Mouse (Mus musculus): ENCODE results near the gene Ifitm1. TPM values are rescaled to one million over a fixed set of nuclear protein-coding genes. Genes with fewer than 3 reads are reported as not detected.

Gene Ifitm1
- total and polyA plus RNA-seq, 3 experiments, result 0.23 TPM; not detected in 2

- Histone ChIP-seq H3K79me2 (ENCODE audit: control insufficient read depth, insufficient read depth, low read length, poor library complexity) (peaks cover 6% of the 10 kb centered on the region), H3K27ac (ENCODE audit: control insufficient read depth, low read depth, low read length) (no peak overlapping the region), H3K9me3 (replicated peaks; ENCODE audit: insufficient read depth, low read length) (no peaks in the 10 kb centered on the region), H3K27me3 (ENCODE audit: control insufficient read depth in 1 of 2, insufficient read depth in 2 of 2, low read length in 2 of 2) (peaks cover 3 to 6% of the 10 kb centered on the region in 2 experiments), H3K9ac (ENCODE audit: control insufficient read depth, low read depth, low read length, poor library complexity, severe bottlenecking) (no peak overlapping the region), H3K4me1 (ENCODE audit: control insufficient read depth in 1 of 2, insufficient read depth in 2 of 2, low read length in 2 of 2) (peaks cover 0 to 7% of the 10 kb centered on the region in 2 experiments; a peak in 1 of 4 replicates), H3K36me3 (ENCODE audit: control insufficient read depth in 1 of 2, insufficient read depth in 2 of 2, low read length in 2 of 2) (no peaks in the 10 kb centered on the region), H3K4me3 (ENCODE audit: control insufficient read depth in 1 of 2, insufficient read depth in 1 of 2, low read depth in 2 of 2, low read length in 2 of 2) (no peak overlapping the region)
- TF ChIP-seq USF1 (IDR thresholded peaks at IDR 0.05; ENCODE audit: low read depth, low read length) (no peak), ZNF384 (IDR thresholded peaks at IDR 0.05; ENCODE audit: low read depth, low read length) (no peak), JUND (IDR thresholded peaks at IDR 0.05; ENCODE audit: low read depth, low read length) (no peak), ETS1 (IDR thresholded peaks at IDR 0.05; ENCODE audit: low read depth, low read length) (no peak), TAL1 (IDR thresholded peaks at IDR 0.05; ENCODE audit: low read length) (no peak), MEF2A (IDR thresholded peaks at IDR 0.05; ENCODE audit: extremely low read depth, insufficient replicate concordance, low read depth, low read length, poor library complexity, severe bottlenecking) (no peak), ELF1 (IDR thresholded peaks at IDR 0.05; ENCODE audit: low read depth, low read length) (no peak), CTCF (IDR thresholded peaks at IDR 0.05 in 2 of 3, conservative IDR thresholded peaks at IDR 0.05 in 1 of 3; ENCODE audit: control insufficient read depth in 1 of 3, insufficient read depth in 1 of 3, low read depth in 2 of 3, low read length in 3 of 3, poor library complexity in 1 of 3, severe bottlenecking in 1 of 3) (no peak), CHD1 (IDR thresholded peaks at IDR 0.05; ENCODE audit: low read depth, low read length) (no peak), GABPA (IDR thresholded peaks at IDR 0.05; ENCODE audit: low read depth, low read length) (no peak), TBP (IDR thresholded peaks at IDR 0.05; ENCODE audit: low read depth, low read length) (no peak), NRF1 (IDR thresholded peaks at IDR 0.05; ENCODE audit: insufficient read depth, low read depth, low read length, poor library complexity, severe bottlenecking) (no peak), GATA1 (IDR thresholded peaks at IDR 0.05; ENCODE audit: low read depth, low read length) (no peak), SMC3 (IDR thresholded peaks at IDR 0.05; ENCODE audit: low read depth, low read length) (no peak), MXI1 (IDR thresholded peaks at IDR 0.05; ENCODE audit: low read depth, low read length) (no peak), EP300 (IDR thresholded peaks at IDR 0.05; ENCODE audit: low read depth in 1 of 2, low read length in 2 of 2) (no peak)
- no peak for DNase-seq (ENCODE audit: low read depth, low spot score)
Measured at GRCm38 (mm10) chr7:140960026-140960425, 7.0 kb upstream of the Ifitm1 start.

GRCm38 (mm10) chr7:140961416-140961815, 5.6 kb upstream of the Ifitm1 start:
- peaks cover 0 to 3% of the 10 kb centered on the region in 2 experiments; a peak in 1 of 4 replicates for H3K4me1 ChIP-seq (ENCODE audit: control insufficient read depth in 1 of 2, insufficient read depth in 2 of 2, low read length in 2 of 2)
- H3K4me3 ChIP-seq (ENCODE audit: control insufficient read depth in 1 of 2, insufficient read depth in 1 of 2, low read depth in 2 of 2, low read length in 2 of 2), result no peak overlapping the region
- H3K79me2 ChIP-seq (ENCODE audit: control insufficient read depth, insufficient read depth, low read length, poor library complexity), result no peaks in the 10 kb centered on the region
- no peak overlapping the region for H3K27ac ChIP-seq (ENCODE audit: control insufficient read depth, low read depth, low read length)
- DNase-seq (ENCODE audit: low read depth, low spot score), result no peak
- H3K27me3 ChIP-seq (ENCODE audit: control insufficient read depth in 1 of 2, insufficient read depth in 2 of 2, low read length in 2 of 2), result peaks cover 4 to 7% of the 10 kb centered on the region in 2 experiments
- no peaks in the 10 kb centered on the region for H3K9me3 ChIP-seq (replicated peaks; ENCODE audit: insufficient read depth, low read length)
- no peaks in the 10 kb centered on the region for H3K36me3 ChIP-seq (ENCODE audit: control insufficient read depth in 1 of 2, insufficient read depth in 2 of 2, low read length in 2 of 2)
- H3K9ac ChIP-seq (ENCODE audit: control insufficient read depth, low read depth, low read length, poor library complexity, severe bottlenecking), result no peak overlapping the region
- no peak for TF ChIP-seq JUND (IDR thresholded peaks at IDR 0.05; ENCODE audit: low read depth, low read length)
- TF ChIP-seq CHD1 (IDR thresholded peaks at IDR 0.05; ENCODE audit: low read depth, low read length), result no peak
- TF ChIP-seq GATA1 (IDR thresholded peaks at IDR 0.05; ENCODE audit: low read depth, low read length), result no peak
- TF ChIP-seq MXI1 (IDR thresholded peaks at IDR 0.05; ENCODE audit: low read depth, low read length), result no peak
- no peak for TF ChIP-seq CTCF (IDR thresholded peaks at IDR 0.05 in 2 of 3, conservative IDR thresholded peaks at IDR 0.05 in 1 of 3; ENCODE audit: control insufficient read depth in 1 of 3, insufficient read depth in 1 of 3, low read depth in 2 of 3, low read length in 3 of 3, poor library complexity in 1 of 3, severe bottlenecking in 1 of 3)
- TF ChIP-seq MAZ (IDR thresholded peaks at IDR 0.05; ENCODE audit: low read depth, low read length), result no peak
- TF ChIP-seq HCFC1 (IDR thresholded peaks at IDR 0.05; ENCODE audit: low read depth, low read length), result no peak
- no peak for TF ChIP-seq MAX (IDR thresholded peaks at IDR 0.05; ENCODE audit: low read length)
- TF ChIP-seq POLR2A (IDR thresholded peaks at IDR 0.05; ENCODE audit: control insufficient read depth in 1 of 2, insufficient read depth in 1 of 2, low read depth in 1 of 2, low read length in 2 of 2, poor library complexity in 1 of 2), result no peak
- TF ChIP-seq E2F4 (IDR thresholded peaks at IDR 0.05; ENCODE audit: borderline replicate concordance, low read depth, low read length), result no peak
- no peak for TF ChIP-seq TCF12 (IDR thresholded peaks at IDR 0.05; ENCODE audit: low read depth, low read length)
- TF ChIP-seq RCOR1 (IDR thresholded peaks at IDR 0.05; ENCODE audit: low read depth, low read length), result no peak
